Mouse (Mus musculus): Measurements from ENCODE around the gene Prdm2. TPM values are rescaled to one million over a fixed set of nuclear protein-coding genes. Genes with fewer than 3 reads are reported as not detected.

Gene Prdm2
- polyA plus RNA-seq, 1 experiment from 2014 or later: 14.3 TPM

DNA sequence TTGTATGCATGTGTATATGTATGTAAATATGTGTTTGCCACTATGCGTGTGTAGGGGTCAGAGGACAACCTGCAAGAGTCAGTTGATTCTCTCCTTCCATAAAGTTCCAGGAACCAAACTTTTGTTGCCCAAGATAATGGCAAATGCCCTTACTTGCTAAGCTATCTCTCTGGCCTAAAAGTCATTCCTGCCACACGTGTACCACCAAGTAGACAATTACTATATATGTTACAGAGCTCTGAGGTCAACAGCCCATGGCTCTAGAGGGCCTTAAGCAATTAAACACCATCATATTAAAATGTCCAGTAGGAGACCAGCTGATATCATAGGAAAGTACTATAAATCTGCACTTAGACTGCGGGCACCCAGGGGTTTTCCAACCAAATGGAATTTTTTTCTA lies 10.1 kb downstream of the Prdm2 start:
- H3K4me1 ChIP-seq: peaks cover 4% of the 10 kb centered on the region; the same call in 1 of the 2 replicates
- no peak overlapping the region for H3K4me3 ChIP-seq
- H3K4me2 ChIP-seq: no peak overlapping the region
- no peaks in the 10 kb centered on the region for H3K9me3 ChIP-seq
- 71% methylated on average over 3 of the region's 3 CpGs for WGBS
- H3K36me3 ChIP-seq: no peaks in the 10 kb centered on the region; the same call in 1 of the 2 replicates
- no peak for ATAC-seq (ENCODE audit: insufficient number of reproducible peaks, insufficient read depth, low FRiP score, low TSS enrichment, low read depth)
- no peak overlapping the region for H3K9ac ChIP-seq
- H3K27ac ChIP-seq: no peak overlapping the region
- no peaks in the 10 kb centered on the region for H3K27me3 ChIP-seq

DNA sequence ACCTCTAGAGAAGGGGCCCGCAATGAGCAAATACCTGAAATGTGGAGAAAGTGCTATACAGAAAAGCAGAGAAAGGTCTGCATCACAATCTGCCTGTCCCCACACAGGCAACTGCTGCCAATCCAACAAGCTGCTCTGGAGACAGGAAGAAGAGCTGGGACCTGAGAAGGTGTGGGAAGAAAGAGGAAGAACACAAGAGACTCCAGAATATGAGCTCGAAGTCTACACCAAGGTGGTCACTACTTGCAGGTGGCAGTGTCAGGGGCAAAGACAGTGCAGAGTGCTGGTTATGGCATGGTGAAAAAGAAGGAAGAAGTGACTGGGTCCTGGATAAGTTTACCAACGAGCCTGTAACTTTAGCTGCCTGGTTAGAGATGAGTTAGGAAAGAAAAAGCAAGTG lies 14.4 kb downstream of the Prdm2 start:
- Histone ChIP-seq H3K9ac (no peak overlapping the region), H3K36me3 (no peaks in the 10 kb centered on the region), H3K27me3 (no peaks in the 10 kb centered on the region), H3K4me2 (no peak overlapping the region), H3K27ac (no peak overlapping the region), H3K9me3 (no peaks in the 10 kb centered on the region), H3K4me3 (no peak overlapping the region), H3K4me1 (peaks cover 4% of the 10 kb centered on the region; the same call in 1 of the 2 replicates)
- 76% methylated on average over 3 of the region's 3 CpGs for WGBS
- ATAC-seq (ENCODE audit: insufficient number of reproducible peaks, insufficient read depth, low FRiP score, low TSS enrichment, low read depth): no peak

GRCm38 (mm10) chr4:143197845-143198356 lies 14.9 kb downstream of the Prdm2 start:
- Histone ChIP-seq H3K4me1 (peaks cover 8% of the 10 kb centered on the region; the same call in 1 of the 2 replicates), H3K4me2 (no peak overlapping the region), H3K27ac (no peak overlapping the region), H3K36me3 (no peaks in the 10 kb centered on the region), H3K27me3 (no peaks in the 10 kb centered on the region), H3K4me3 (no peak overlapping the region), H3K9ac (no peak overlapping the region), H3K9me3 (no peaks in the 10 kb centered on the region)
- no peak for ATAC-seq (ENCODE audit: insufficient number of reproducible peaks, insufficient read depth, low FRiP score, low TSS enrichment, low read depth)
- 88% methylated on average over 5 of the region's 5 CpGs for WGBS

- Histone ChIP-seq H3K9ac (no peak overlapping the region), H3K4me1 (peaks cover 15% of the 10 kb centered on the region), H3K27ac (no peak overlapping the region), H3K4me3 (no peak overlapping the region), H3K36me3 (no peaks in the 10 kb centered on the region), H3K27me3 (no peaks in the 10 kb centered on the region), H3K9me3 (no peaks in the 10 kb centered on the region), H3K4me2 (no peak overlapping the region)
- WGBS: 57% methylated on average over 5 of the region's 5 CpGs
- no peak for ATAC-seq (ENCODE audit: insufficient number of reproducible peaks, insufficient read depth, low FRiP score, low TSS enrichment, low read depth)
These were observed 18.5 kb downstream of the Prdm2 start for GRCm38 (mm10) chr4:143194328-143194727.

DNA sequence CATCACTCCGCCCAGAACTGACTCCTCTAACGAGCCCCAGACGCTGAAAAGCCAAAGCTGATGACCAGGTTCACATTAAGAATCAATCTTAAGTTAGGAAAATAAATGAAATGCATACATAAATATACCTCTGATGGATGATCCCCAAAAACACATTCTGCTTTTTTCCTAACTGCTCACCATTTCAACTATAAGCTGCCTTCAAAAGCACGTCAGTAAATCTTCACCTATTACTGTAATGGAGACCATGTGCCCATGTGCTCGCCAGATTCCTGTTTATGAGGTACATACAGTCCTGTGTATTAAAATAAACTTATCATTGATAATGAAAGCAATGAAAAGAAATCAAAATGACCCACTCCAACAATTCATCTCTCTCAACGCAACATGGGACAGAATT lies 19.6 kb downstream of the Prdm2 start:
- Histone ChIP-seq H3K9ac (no peak overlapping the region), H3K4me1 (peaks cover 14% of the 10 kb centered on the region), H3K9me3 (no peaks in the 10 kb centered on the region), H3K36me3 (no peaks in the 10 kb centered on the region), H3K4me3 (no peak overlapping the region), H3K27ac (no peak overlapping the region), H3K4me2 (no peak overlapping the region), H3K27me3 (no peaks in the 10 kb centered on the region)
- ATAC-seq (ENCODE audit: insufficient number of reproducible peaks, insufficient read depth, low FRiP score, low TSS enrichment, low read depth): no peak
- 37% methylated on average over 6 of the region's 6 CpGs for WGBS

DNA sequence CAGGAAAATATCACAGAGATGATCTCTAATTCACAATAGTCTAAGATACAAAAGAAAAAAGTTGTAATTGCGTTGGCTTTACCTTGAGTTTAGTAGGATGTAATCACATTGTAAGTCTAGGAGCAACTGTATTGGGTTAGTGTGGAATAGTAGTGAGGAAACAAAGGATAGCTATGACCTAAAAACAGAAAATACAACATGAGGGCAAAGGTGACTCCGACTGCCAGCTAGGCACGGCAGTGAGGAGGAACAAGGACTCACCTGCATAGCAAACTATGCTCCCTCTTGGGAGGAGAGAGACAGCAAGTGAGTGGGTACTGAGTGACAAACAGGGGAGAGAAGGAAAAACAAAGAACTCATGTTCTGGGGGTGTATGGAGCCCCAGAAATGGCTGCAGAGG lies 21.0 kb downstream of the Prdm2 start:
- H3K27ac ChIP-seq: no peak overlapping the region
- WGBS: 77% methylated on average over 3 of the region's 3 CpGs
- no peak overlapping the region for H3K4me3 ChIP-seq
- no peaks in the 10 kb centered on the region for H3K27me3 ChIP-seq
- no peak overlapping the region for H3K9ac ChIP-seq
- no peak overlapping the region for H3K4me2 ChIP-seq
- H3K36me3 ChIP-seq: 0 out of 2 replicates have a peak, but pooled peaks cover 4% of the 10 kb centered on the region
- H3K4me1 ChIP-seq: peaks cover 11% of the 10 kb centered on the region
- ATAC-seq (ENCODE audit: insufficient number of reproducible peaks, insufficient read depth, low FRiP score, low TSS enrichment, low read depth): no peak
- no peaks in the 10 kb centered on the region for H3K9me3 ChIP-seq

DNA sequence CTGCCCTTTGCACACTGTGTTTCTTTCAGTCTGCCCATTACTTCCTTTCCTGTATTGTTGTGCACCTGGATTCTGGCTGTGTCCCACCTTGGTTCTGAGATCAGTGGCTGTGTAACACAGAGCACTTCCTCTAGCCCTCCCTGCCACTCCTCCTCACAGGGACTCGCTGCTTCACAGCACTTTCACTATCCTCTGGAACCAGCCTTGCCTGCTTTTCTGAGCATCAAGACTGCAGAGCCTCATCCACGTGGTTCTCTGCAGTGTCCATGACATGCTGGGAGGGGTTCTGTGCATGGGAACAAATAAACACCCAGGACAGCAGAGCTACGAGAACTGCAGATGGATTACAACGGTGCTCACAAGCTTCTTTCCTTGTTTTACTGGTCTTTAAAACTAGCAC lies 22.1 kb downstream of the Prdm2 start:
- Histone ChIP-seq H3K9me3 (no peaks in the 10 kb centered on the region), H3K27ac (no peak overlapping the region), H3K9ac (no peak overlapping the region), H3K4me1 (peaks cover 11% of the 10 kb centered on the region), H3K4me3 (no peak overlapping the region), H3K4me2 (no peak overlapping the region), H3K27me3 (no peaks in the 10 kb centered on the region), H3K36me3 (0 out of 2 replicates have a peak, but pooled peaks cover 4% of the 10 kb centered on the region)
- 49% methylated on average over 4 of the region's 4 CpGs for WGBS
- ATAC-seq (ENCODE audit: insufficient number of reproducible peaks, insufficient read depth, low FRiP score, low TSS enrichment, low read depth): no peak

DNA sequence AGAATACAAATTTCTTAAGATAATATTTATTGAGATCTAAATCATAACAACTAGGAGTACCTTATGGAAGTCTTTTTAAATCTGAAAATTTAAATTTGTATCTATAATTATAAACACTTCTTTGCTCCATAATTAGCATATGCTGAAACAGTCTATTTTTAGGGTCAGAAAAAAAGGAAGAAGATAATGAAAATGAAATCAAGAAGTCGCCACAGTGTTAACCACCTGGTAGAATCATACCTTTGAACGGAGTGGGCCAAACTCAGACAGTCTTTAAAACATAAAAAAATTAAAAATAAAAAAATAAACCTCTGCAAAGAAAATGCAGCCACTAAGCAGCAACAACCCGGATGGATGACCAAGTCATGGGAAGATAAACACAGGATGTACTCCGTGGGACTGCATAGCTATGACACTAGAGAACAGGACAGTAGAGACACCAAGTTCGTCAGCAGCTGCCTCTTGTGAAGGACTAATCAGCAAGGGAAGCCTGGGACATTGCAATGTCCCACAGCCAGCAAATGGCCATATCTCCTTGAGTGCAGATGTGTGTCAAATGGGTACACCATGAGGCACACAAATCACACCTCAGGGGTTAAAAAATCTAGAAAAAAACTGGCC lies 24.1 kb downstream of the Prdm2 start:
- H3K4me1 ChIP-seq: peaks cover 11% of the 10 kb centered on the region
- no peak overlapping the region for H3K9ac ChIP-seq
- H3K27me3 ChIP-seq: no peaks in the 10 kb centered on the region
- no peak overlapping the region for H3K27ac ChIP-seq
- H3K36me3 ChIP-seq: 0 out of 2 replicates have a peak, but pooled peaks cover 4% of the 10 kb centered on the region
- no peaks in the 10 kb centered on the region for H3K9me3 ChIP-seq
- 87% methylated on average over 5 of the region's 5 CpGs for WGBS
- no peak overlapping the region for H3K4me3 ChIP-seq
- ATAC-seq (ENCODE audit: insufficient number of reproducible peaks, insufficient read depth, low FRiP score, low TSS enrichment, low read depth): no peak
- no peak overlapping the region for H3K4me2 ChIP-seq

- H3K36me3 ChIP-seq: 0 out of 2 replicates have a peak, but pooled peaks cover 4% of the 10 kb centered on the region
- H3K27me3 ChIP-seq: no peaks in the 10 kb centered on the region
- no peak overlapping the region for H3K4me2 ChIP-seq
- H3K9me3 ChIP-seq: no peaks in the 10 kb centered on the region
- no peak overlapping the region for H3K9ac ChIP-seq
- ATAC-seq (ENCODE audit: insufficient number of reproducible peaks, insufficient read depth, low FRiP score, low TSS enrichment, low read depth): no peak
- peaks cover 4% of the 10 kb centered on the region for H3K4me1 ChIP-seq
- no peak overlapping the region for H3K27ac ChIP-seq
- H3K4me3 ChIP-seq: no peak overlapping the region
These were observed 26.7 kb downstream of the Prdm2 start for GRCm38 (mm10) chr4:143186066-143186465.

DNA sequence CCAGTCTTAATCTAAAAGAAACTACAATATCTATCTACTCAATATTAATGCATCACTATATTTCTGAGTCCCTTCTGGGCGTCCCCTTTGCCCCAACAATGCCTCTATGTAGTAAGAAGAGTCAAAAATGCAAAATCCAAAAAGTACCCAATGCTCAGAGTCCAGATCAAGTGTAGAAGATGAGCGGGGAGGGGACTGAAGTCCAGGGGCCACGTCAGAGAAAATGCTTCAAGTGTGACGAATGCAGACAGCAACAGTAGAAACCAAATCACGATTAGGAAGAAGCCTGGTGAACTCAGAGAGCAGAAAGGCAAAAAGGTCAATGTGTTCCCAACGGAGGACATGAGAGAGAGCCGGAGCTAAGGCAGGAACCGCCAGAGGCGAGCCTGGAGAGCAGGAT lies 27.3 kb downstream of the Prdm2 start:
- Histone ChIP-seq H3K9ac (no peak overlapping the region), H3K27ac (no peak overlapping the region), H3K36me3 (0 out of 2 replicates have a peak, but pooled peaks cover 4% of the 10 kb centered on the region), H3K4me1 (no peaks in the 10 kb centered on the region), H3K9me3 (no peaks in the 10 kb centered on the region), H3K27me3 (no peaks in the 10 kb centered on the region), H3K4me3 (no peak overlapping the region), H3K4me2 (no peak overlapping the region)
- no peak for ATAC-seq (ENCODE audit: insufficient number of reproducible peaks, insufficient read depth, low FRiP score, low TSS enrichment, low read depth)
- 78% methylated on average over 9 of the region's 9 CpGs for WGBS

- Histone ChIP-seq H3K9ac (no peak overlapping the region), H3K27me3 (no peaks in the 10 kb centered on the region), H3K4me1 (no peaks in the 10 kb centered on the region), H3K4me2 (no peak overlapping the region), H3K9me3 (no peaks in the 10 kb centered on the region), H3K4me3 (no peak overlapping the region), H3K36me3 (peaks cover 14% of the 10 kb centered on the region), H3K27ac (no peak overlapping the region)
- WGBS: 85% methylated on average over 6 of the region's 6 CpGs
- ATAC-seq (ENCODE audit: insufficient number of reproducible peaks, insufficient read depth, low FRiP score, low TSS enrichment, low read depth): no peak
These were observed 29.7 kb downstream of the Prdm2 start for GRCm38 (mm10) chr4:143183141-143183540.

GRCm38 (mm10) chr4:143180731-143181130 lies 32.1 kb downstream of the Prdm2 start:
- H3K4me1 ChIP-seq: no peaks in the 10 kb centered on the region
- H3K4me3 ChIP-seq: no peak overlapping the region
- no peak overlapping the region for H3K27ac ChIP-seq
- peaks cover 14% of the 10 kb centered on the region for H3K36me3 ChIP-seq
- no peaks in the 10 kb centered on the region for H3K9me3 ChIP-seq
- H3K9ac ChIP-seq: no peak overlapping the region
- H3K27me3 ChIP-seq: no peaks in the 10 kb centered on the region
- 89% methylated on average over 5 of the region's 5 CpGs for WGBS
- no peak overlapping the region for H3K4me2 ChIP-seq
- no peak for ATAC-seq (ENCODE audit: insufficient number of reproducible peaks, insufficient read depth, low FRiP score, low TSS enrichment, low read depth)

Measured in embryonic facial prominence, embryonic 13.5 days (tissue).